Mouse (Mus musculus) G1E (cell line): ENCODE data around the gene Tmem138. TPM values are rescaled to one million over a fixed set of nuclear protein-coding genes. Genes with fewer than 3 reads are reported as not detected.

Source experiments
- ATAC-seq: 2 replicates; pipeline ENCODE4 v1.8.0; 2016; ENCODE audit warnings: mild to moderate bottlenecking; ENCODE audit not compliant: insufficient number of reproducible peaks, poor library complexity, low FRiP score, severe bottlenecking; ENCODE audit errors: extremely low read depth
- DNase-seq: peaks from one replicate; pipeline ENCODE4 v3.0.0; 2012; ENCODE audit warnings: low spot score
- H3K27me3 ChIP-seq: 2 replicates; pipeline ENCODE4 v1.6.1; 2012; ENCODE audit warnings: mild to moderate bottlenecking, low read length, inconsistent platforms; ENCODE audit not compliant: insufficient read depth
- H3K36me3 ChIP-seq: replicated peaks from 2 replicates; pipeline ENCODE3; 2012; ENCODE audit warnings: mild to moderate bottlenecking, inconsistent platforms
- H3K4me1 ChIP-seq: 2 replicates; pipeline ENCODE4 v1.6.1; 2012; ENCODE audit warnings: low read depth, low read length, inconsistent platforms, mixed read lengths; ENCODE audit not compliant: insufficient read depth
- H3K4me3 ChIP-seq: 2 replicates; pipeline ENCODE4 v1.5.1; 2012; ENCODE audit warnings: low read depth, mild to moderate bottlenecking, inconsistent platforms, low read length, moderate library complexity, mixed read lengths
- H3K9me3 ChIP-seq: replicated peaks from 2 replicates; pipeline ENCODE4 v1.6.1; 2012; ENCODE audit warnings: inconsistent platforms
- CTCF ChIP-seq: IDR thresholded peaks from 2 replicates; pipeline ENCODE4 v1.5.1; 2012; ENCODE audit warnings: low read depth, low read length, inconsistent platforms, mixed read lengths
- GATA1 ChIP-seq: IDR thresholded peaks from 2 replicates; pipeline ENCODE4 v1.6.1; 2012; ENCODE audit warnings: borderline replicate concordance, low read length, inconsistent platforms, mixed read lengths
- GATA2 ChIP-seq: IDR thresholded peaks from 2 replicates; pipeline ENCODE4 v1.6.1; 2012; ENCODE audit warnings: low read depth, low read length, inconsistent platforms, borderline replicate concordance
- POLR2AphosphoS5 ChIP-seq: IDR thresholded peaks from 2 replicates; pipeline ENCODE4 v1.6.1; 2012; ENCODE audit warnings: low read depth, low read length, inconsistent platforms; ENCODE audit not compliant: insufficient replicate concordance
- TAL1 ChIP-seq: conservative IDR thresholded peaks from 2 replicates; pipeline ENCODE4 v1.6.1; 2012; ENCODE audit warnings: low read depth, low read length, inconsistent platforms, mixed read lengths
- polyA plus RNA-seq: library from polyadenylated mRNA; stranded (reverse); fragments of >175 nt; gene quantifications from 2 replicates; pipeline ENCODE4 v1.2.3, GENCODE M21; 2012
- total RNA-seq, 2 experiments: library from RNA; stranded (forward) in 1 of 2; stranded (reverse) in 1 of 2; fragments of 200-1000 nt in 1 of 2; fragments of >200 nt in 1 of 2; fragmentation: Nextera tagmentation in 1 of 2; gene quantifications; 2 replicates each; pipeline ENCODE4 v1.2.3; 2014 to 2017

The Tmem138 gene
- total and polyA plus RNA-seq, 3 experiments = 5.0 to 50.1 (median 9.7) TPM

- peak overlapping the region; percentile 36; the same call in 1 of the 2 replicates for H3K4me3 ChIP-seq
Measured at GRCm38 (mm10) chr19:10603660-10604523, 26.7 kb upstream of the Tmem138 start.

GRCm38 (mm10) chr19:10602787-10603186, 25.6 kb upstream of the Tmem138 start:
- H3K4me1 ChIP-seq = peaks cover 46% of the 10 kb centered on the region

More at GRCm38 (mm10) chr19:10603660-10604523, 26.7 kb upstream of the Tmem138 start:
- H3K9me3 ChIP-seq = no peaks in the 10 kb centered on the region
- no peaks in the 10 kb centered on the region for H3K27me3 ChIP-seq
- H3K36me3 ChIP-seq = peaks cover 52% of the 10 kb centered on the region
- no peak for TF ChIP-seq GATA1
- ATAC-seq = no peak
- H3K4me1 ChIP-seq = peaks cover 55% of the 10 kb centered on the region
- DNase-seq = no peak

GRCm38 (mm10) chr19:10602247-10602769, 25.1 kb upstream of the Tmem138 start:
- ATAC-seq (no peak), DNase-seq (no peak)
- TF ChIP-seq POLR2AphosphoS5 (no peak), CTCF (no peak), TAL1 (no peak), GATA1 (no peak), GATA2 (no peak)
- H3K36me3 ChIP-seq = peaks cover 51% of the 10 kb centered on the region
- H3K4me1 ChIP-seq = peaks cover 42% of the 10 kb centered on the region
- H3K4me3 ChIP-seq = peak overlapping the region; percentile 52; the same call in 1 of the 2 replicates
- H3K27me3 ChIP-seq = no peaks in the 10 kb centered on the region
- H3K9me3 ChIP-seq = no peaks in the 10 kb centered on the region

More at GRCm38 (mm10) chr19:10602787-10603186, 25.6 kb upstream of the Tmem138 start:
- no peaks in the 10 kb centered on the region for H3K27me3 ChIP-seq
- DNase-seq (peak; percentile 67), ATAC-seq (peak; percentile 35; the same call in 1 of the 2 replicates)
- H3K4me3 ChIP-seq = peak overlapping the region; percentile 52; the same call in 1 of the 2 replicates
- TF ChIP-seq TAL1 = no peak
- no peak for TF ChIP-seq GATA2
- TF ChIP-seq POLR2AphosphoS5 = no peak
- TF ChIP-seq CTCF = peak; percentile 65; the same call in 1 of the 2 replicates
- H3K36me3 ChIP-seq = peaks cover 52% of the 10 kb centered on the region
- no peaks in the 10 kb centered on the region for H3K9me3 ChIP-seq

GRCm38 (mm10) chr19:10599648-10600047, 22.5 kb upstream of the Tmem138 start:
- H3K27me3 ChIP-seq = no peaks in the 10 kb centered on the region
- peaks cover 70% of the 10 kb centered on the region for H3K36me3 ChIP-seq
- H3K4me1 ChIP-seq = peaks cover 31% of the 10 kb centered on the region
- DNase-seq (no peak), ATAC-seq (no peak)
- H3K9me3 ChIP-seq = no peaks in the 10 kb centered on the region
- TF ChIP-seq POLR2AphosphoS5 (no peak), GATA1 (no peak), TAL1 (no peak), CTCF (no peak), GATA2 (no peak)
- H3K4me3 ChIP-seq = no peak overlapping the region

- H3K9me3 ChIP-seq = no peaks in the 10 kb centered on the region
- no peak for DNase-seq
- no peak overlapping the region for H3K4me3 ChIP-seq
- peaks cover 83% of the 10 kb centered on the region for H3K36me3 ChIP-seq
- TF ChIP-seq CTCF (no peak; the same call in 1 of the 2 replicates), POLR2AphosphoS5 (no peak), GATA1 (no peak)
- H3K4me1 ChIP-seq = peaks cover 16% of the 10 kb centered on the region
- no peak for ATAC-seq
- no peaks in the 10 kb centered on the region for H3K27me3 ChIP-seq
Measured at GRCm38 (mm10) chr19:10598188-10598587, 21.0 kb upstream of the Tmem138 start.

GRCm38 (mm10) chr19:10591659-10592377, 14.7 kb upstream of the Tmem138 start:
- no peaks in the 10 kb centered on the region for H3K27me3 ChIP-seq
- DNase-seq = no peak
- no peak for ATAC-seq
- peaks cover 93% of the 10 kb centered on the region for H3K36me3 ChIP-seq
- H3K4me3 ChIP-seq = no peak overlapping the region
- H3K9me3 ChIP-seq = no peaks in the 10 kb centered on the region
- TF ChIP-seq POLR2AphosphoS5 = no peak
- TF ChIP-seq GATA2 = no peak
- no peak for TF ChIP-seq CTCF
- no peak for TF ChIP-seq GATA1
- TF ChIP-seq TAL1 = no peak
- peaks cover 8% of the 10 kb centered on the region; the same call in 1 of the 2 replicates for H3K4me1 ChIP-seq
